Mouse (Mus musculus) cortical plate, adult 2 months (tissue): ENCODE results near the gene Ankrd23. TPM values are rescaled to one million over a fixed set of nuclear protein-coding genes. Genes with fewer than 3 reads are reported as not detected.
A peak's percentile ranks its signal among the peaks of the same experiment; 100 is the strongest.
"Not testable (repeated sequence)": the region's sequence is repeated elsewhere in the genome, so short reads cannot be mapped to it uniquely, and the experiment has no call there.

Experiments used
- H3K27ac ChIP-seq: fragments of 200-500 bp; 2 replicates; pipeline ENCODE4 v1.5.1; 2012; ENCODE audit warnings: low read length, control low read depth, inconsistent platforms; ENCODE audit not compliant: insufficient read depth
- H3K4me1 ChIP-seq: fragments of 200-500 bp; 2 replicates; pipeline ENCODE4 v1.6.1; 2011; ENCODE audit warnings: low read length; ENCODE audit not compliant: control insufficient read depth, insufficient read depth
- H3K4me3 ChIP-seq: fragments of 200-500 bp; 2 replicates; pipeline ENCODE4 v1.5.1; 2011; ENCODE audit warnings: mild to moderate bottlenecking, low read length, control low read depth; ENCODE audit not compliant: insufficient read depth
- CTCF ChIP-seq: fragments of 200-500 bp; IDR thresholded peaks from 2 replicates; pipeline ENCODE4 v1.5.1; 2011; ENCODE audit warnings: mild to moderate bottlenecking, control low read depth, low read length; ENCODE audit not compliant: insufficient read depth; ENCODE audit errors: extremely low read depth
- POLR2A ChIP-seq: fragments of 200-500 bp; IDR thresholded peaks from 2 replicates; pipeline ENCODE4 v1.6.1; 2011; ENCODE audit warnings: mild to moderate bottlenecking, low read length, control low read depth; ENCODE audit not compliant: insufficient read depth; ENCODE audit errors: extremely low read depth
- polyA plus RNA-seq: library from polyadenylated mRNA; depleted of rRNA; stranded (reverse); fragments of >200 nt; gene quantifications from 2 replicates; pipeline ENCODE4 v1.2.3, GENCODE M21; 2012; rRNA removed

Ankrd23 gene
- polyA plus RNA-seq: 9.3 and 10.4 TPM in 2 replicates

GRCm38 (mm10) chr1:36536783-36537182, at the start of gene Ankrd23:
Gene Ankrd23, minus strand, starts transcription at chr1:36536883.
- not testable (repeated sequence) for H3K27ac ChIP-seq, H3K4me3 ChIP-seq, H3K4me1 ChIP-seq

DNA sequence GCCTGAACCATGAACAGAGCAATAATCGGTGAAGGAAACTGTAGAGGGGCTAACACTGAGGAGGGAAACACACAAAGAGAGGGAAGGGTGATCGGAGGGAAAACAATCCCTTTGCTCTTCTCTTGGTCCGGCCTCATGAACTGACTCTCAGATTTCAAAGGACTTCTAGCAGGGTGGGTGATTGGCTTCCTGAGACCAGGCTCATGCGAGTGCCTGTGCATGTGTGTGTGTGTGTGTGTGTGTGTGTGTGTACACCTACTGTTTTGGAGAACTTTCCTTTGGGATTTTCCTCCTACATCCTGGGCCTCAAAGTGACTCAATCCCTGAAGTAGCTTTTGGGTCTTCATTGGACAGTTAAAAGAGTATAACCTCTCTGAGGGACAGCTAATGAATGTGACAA, 49.6 kb upstream of the Ankrd23 start:
- no peak overlapping the region for H3K4me3 ChIP-seq
- no peak for TF ChIP-seq POLR2A
- no peaks in the 10 kb centered on the region for H3K4me1 ChIP-seq
- no peak overlapping the region for H3K27ac ChIP-seq

- Histone ChIP-seq H3K4me1 (no peaks in the 10 kb centered on the region; the same call in 1 of the 2 replicates), H3K27ac (no peak overlapping the region), H3K4me3 (no peak overlapping the region)
- TF ChIP-seq POLR2A (no peak), CTCF (no peak)
Observed at GRCm38 (mm10) chr1:36583408-36584116, 46.9 kb upstream of the Ankrd23 start.

DNA sequence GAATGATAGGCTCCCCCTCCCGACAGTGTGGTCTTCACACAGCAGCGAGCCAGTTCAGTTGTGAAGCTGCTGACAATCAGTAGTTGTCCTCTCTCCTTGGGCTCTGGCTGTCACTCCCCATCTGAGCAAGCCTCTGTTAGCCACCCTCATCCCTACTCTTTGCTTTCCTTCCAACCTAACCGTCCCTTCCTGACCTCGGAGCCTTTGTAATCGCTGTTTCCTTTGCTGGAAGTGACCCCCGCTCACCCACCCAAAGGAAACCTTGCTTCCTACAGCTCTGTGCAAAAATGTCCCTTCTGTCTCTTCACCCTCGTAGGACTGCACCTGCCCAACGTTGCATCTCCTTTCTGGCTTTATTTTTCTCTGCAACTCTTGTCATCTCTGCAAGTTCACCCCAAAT, 45.5 kb upstream of the Ankrd23 start:
- Histone ChIP-seq H3K4me3 (no peak overlapping the region), H3K4me1 (no peaks in the 10 kb centered on the region; the same call in 1 of the 2 replicates), H3K27ac (no peak overlapping the region)
- TF ChIP-seq POLR2A: no peak
- no peak for TF ChIP-seq CTCF

DNA sequence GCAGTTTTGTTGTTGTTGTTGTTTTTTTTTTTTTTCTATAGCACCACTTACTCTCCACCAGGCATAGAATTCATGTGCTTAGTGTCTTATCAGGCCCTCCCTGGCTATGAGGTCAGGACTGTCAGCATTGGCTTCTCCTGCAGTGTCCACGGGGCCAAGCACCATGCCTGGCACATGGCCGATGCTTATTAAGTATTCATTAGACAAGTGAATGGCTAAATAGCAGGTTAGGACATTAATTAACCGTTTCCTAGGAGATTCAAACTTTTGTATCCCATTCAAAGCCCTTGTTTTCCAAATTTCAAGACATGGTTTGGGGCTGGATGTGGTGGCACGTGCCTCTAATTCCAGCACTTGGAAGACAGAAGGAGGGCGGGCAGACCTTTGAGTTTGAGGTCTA, 44.6 kb upstream of the Ankrd23 start:
- TF ChIP-seq POLR2A: no peak
- TF ChIP-seq CTCF: no peak
- no peaks in the 10 kb centered on the region; the same call in 1 of the 2 replicates for H3K4me1 ChIP-seq
- no peak overlapping the region for H3K27ac ChIP-seq
- H3K4me3 ChIP-seq: no peak overlapping the region

GRCm38 (mm10) chr1:36580384-36581207, 43.9 kb upstream of the Ankrd23 start:
- Histone ChIP-seq H3K4me3 (0 out of 2 replicates have a peak overlapping the region, but pooled peaks have one; percentile 0), H3K4me1 (no peaks in the 10 kb centered on the region; the same call in 1 of the 2 replicates), H3K27ac (no peak overlapping the region)
- no peak for TF ChIP-seq CTCF
- TF ChIP-seq POLR2A: peak; percentile 32; the same call in 1 of the 2 replicates

DNA sequence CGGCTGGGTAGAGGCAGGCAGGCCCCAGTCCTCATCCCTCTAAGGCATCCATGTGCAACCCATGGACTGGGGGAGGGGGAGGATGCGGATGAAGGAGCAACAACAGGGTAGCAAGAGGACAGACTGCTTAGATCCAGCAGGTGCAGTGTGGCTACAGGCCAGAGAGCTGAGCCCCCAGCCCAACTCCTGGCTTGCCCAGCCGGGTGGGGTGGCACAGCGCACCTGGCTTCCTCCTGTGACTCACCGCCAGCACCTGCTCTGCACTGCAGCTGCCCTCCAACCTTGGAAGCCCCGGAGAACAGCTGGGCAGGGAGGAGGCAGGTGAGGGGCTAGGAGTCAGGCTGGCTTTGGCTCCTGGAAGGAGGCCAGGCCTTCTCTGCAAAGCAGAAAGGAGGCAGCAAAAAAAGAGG, 43.3 kb upstream of the Ankrd23 start:
- Histone ChIP-seq H3K4me1 (no peaks in the 10 kb centered on the region; the same call in 1 of the 2 replicates), H3K27ac (no peak overlapping the region), H3K4me3 (no peak overlapping the region)
- no peak for TF ChIP-seq CTCF
- TF ChIP-seq POLR2A: no peak

DNA sequence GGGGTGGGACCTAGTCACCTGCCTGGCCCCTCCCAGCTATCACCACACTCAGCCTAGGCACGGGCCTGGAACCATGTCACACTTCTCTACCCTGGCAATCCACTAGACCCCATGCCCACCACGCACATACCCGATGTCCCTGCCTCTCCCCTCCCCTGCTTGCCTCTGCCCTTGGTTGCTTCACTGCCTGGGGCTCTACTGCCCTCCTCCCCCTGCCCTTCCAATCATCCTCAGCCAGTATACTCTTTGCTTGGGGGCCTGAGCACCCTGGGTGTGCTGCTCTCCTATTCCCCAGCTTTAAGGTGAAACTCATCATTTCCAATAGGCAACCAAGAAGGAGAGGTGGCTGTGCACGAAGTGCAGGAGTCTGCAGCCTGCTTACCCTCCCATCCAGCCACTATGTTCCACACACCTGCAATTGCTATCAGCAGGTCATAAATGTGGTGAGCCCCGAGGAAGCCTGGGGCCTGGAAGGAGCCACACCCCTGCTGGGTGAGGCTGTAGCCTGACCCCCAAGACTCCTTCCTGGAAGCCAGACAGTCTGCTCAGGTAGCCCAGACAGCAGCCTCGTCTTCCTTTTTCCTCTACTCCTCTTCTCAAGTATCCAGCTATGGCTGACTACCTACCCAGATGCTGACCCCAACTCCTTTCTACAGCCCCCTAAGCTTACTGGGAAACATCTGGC, 40.5 kb upstream of the Ankrd23 start:
- H3K27ac ChIP-seq: no peak overlapping the region
- no peaks in the 10 kb centered on the region; the same call in 1 of the 2 replicates for H3K4me1 ChIP-seq
- H3K4me3 ChIP-seq: no peak overlapping the region
- TF ChIP-seq CTCF: no peak
- TF ChIP-seq POLR2A: no peak

DNA sequence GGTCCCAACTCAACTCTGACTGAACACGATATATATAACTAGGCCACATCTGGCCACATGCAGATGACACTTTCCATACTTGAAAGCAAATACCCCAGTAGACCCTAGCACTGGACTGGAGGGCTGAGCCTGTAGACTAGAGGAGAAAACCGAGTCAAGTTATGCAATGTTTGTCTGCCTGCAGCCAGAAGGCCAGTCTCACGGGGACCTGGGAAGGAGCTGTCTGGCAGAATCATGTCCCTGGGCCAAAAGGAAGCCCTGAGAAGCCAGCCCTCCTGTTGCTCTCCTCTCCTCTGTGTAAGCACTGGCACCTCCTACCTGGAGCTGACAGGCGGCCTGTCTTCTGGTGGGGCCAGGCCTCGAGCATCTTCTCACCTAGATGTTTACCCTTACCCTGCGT, 38.7 kb upstream of the Ankrd23 start:
- H3K4me3 ChIP-seq: no peak overlapping the region
- TF ChIP-seq CTCF (no peak), POLR2A (no peak)
- no peak overlapping the region for H3K27ac ChIP-seq
- no peaks in the 10 kb centered on the region; the same call in 1 of the 2 replicates for H3K4me1 ChIP-seq
